ENCODE assay signal across 16 mouse cellular contexts in the genomic region with DNA sequence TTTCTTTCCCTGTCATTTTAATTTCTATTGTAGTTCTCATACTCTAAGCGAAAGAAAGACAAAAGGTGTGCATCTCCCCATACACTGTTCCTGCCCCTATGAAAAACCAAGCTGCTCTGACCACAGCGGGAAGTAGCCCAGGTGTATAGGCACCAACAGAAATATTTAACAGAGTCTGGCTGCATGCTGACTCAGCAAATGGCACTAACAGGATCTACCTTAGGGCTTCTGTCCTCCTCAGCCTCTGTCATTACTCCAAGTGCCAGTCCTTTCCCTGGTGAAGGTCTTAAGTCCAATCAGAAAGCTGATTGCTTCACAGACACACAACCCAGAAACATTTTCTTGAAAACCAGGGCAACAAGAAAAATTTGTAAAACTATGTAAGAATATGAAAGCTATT.
"Had no signal": no experiment of that assay in that cellular context is flagged by ENCODE, and none has a peak within 500 bp of the region (broad histone marks: within the 10 kb centered on the region; RNA-seq: fewer than 3 reads in every experiment).

No protein-coding gene starts in this region.

- H3K4me1 ChIP-seq: neural tube, embryonic 12.5 days; neural tube, embryonic 13.5 days; neural tube, embryonic 15.5 days; stomach, embryonic 15.5 days had no signal

- H3K4me2 ChIP-seq: neural tube, embryonic 12.5 days; neural tube, embryonic 13.5 days; neural tube, embryonic 15.5 days; stomach, embryonic 15.5 days had no signal

- DNase-seq: right cerebral cortex, adult 18-20 months; right cerebral cortex, postnatal 14 days; right cerebral cortex, postnatal 25 days; right cerebral cortex, postnatal 4 days; spleen, adult 18-20 months; thymus, adult 18-20 months; thymus, adult 2 months; thymus, postnatal 14 days; thymus, postnatal 25 days; thymus, postnatal 36 days; thymus, postnatal 4 days had no signal

- H3K27me3 ChIP-seq: neural tube, embryonic 12.5 days; neural tube, embryonic 13.5 days; neural tube, embryonic 15.5 days; stomach, embryonic 15.5 days had no signal

- H3K27ac ChIP-seq: neural tube, embryonic 12.5 days; neural tube, embryonic 13.5 days; neural tube, embryonic 15.5 days; stomach, embryonic 15.5 days; stomach, postnatal 0 days had no signal

- H3K9me3 ChIP-seq: neural tube, embryonic 12.5 days; neural tube, embryonic 13.5 days; neural tube, embryonic 15.5 days; stomach, embryonic 15.5 days had no signal

- H3K36me3 ChIP-seq: neural tube, embryonic 12.5 days; neural tube, embryonic 13.5 days; neural tube, embryonic 15.5 days; stomach, embryonic 15.5 days had no signal

- H3K9ac ChIP-seq: neural tube, embryonic 12.5 days; neural tube, embryonic 13.5 days; neural tube, embryonic 15.5 days; stomach, embryonic 15.5 days had no signal

- H3K4me3 ChIP-seq: neural tube, embryonic 12.5 days; neural tube, embryonic 13.5 days; neural tube, embryonic 15.5 days; stomach, embryonic 15.5 days had no signal
